Mouse (Mus musculus) intestine, embryonic 14.5 days (tissue): Measurements from ENCODE around the gene 2610507B11Rik. TPM values are rescaled to one million over a fixed set of nuclear protein-coding genes. Genes with fewer than 3 reads are reported as not detected.
"Not testable (repeated sequence)": the region's sequence is repeated elsewhere in the genome, so short reads cannot be mapped to it uniquely, and the experiment has no call there.

Experiments
- ATAC-seq: fragments of 200-750 bp; cut with Nextera tagmentation; replicated peaks from 2 replicates; pipeline ENCODE4 v1.8.0; 2017; ENCODE audit warnings: low read depth, moderate number of reproducible peaks, moderate TSS enrichment, moderate library complexity; ENCODE audit not compliant: low FRiP score, low TSS enrichment
- DNase-seq: peaks from one replicate; pipeline ENCODE4 v3.0.0-alpha.2; 2018; ENCODE audit warnings: low spot score
- H3K27ac ChIP-seq: fragments of 300-500 bp; sonication (generic); 2 replicates; pipeline ENCODE4 v1.5.1; 2014; ENCODE audit warnings: low read depth, mild to moderate bottlenecking, control low read depth
- H3K27me3 ChIP-seq: fragments of 300-500 bp; sonication (generic); replicated peaks from 2 replicates; pipeline ENCODE4 v1.6.1; 2014; ENCODE audit warnings: low read length, control low read depth; ENCODE audit not compliant: control insufficient read depth, insufficient read depth
- H3K36me3 ChIP-seq: fragments of 300-500 bp; sonication (generic); 2 replicates; pipeline ENCODE4 v1.6.1; 2014; ENCODE audit warnings: low read length, control low read depth; ENCODE audit not compliant: control insufficient read depth, insufficient read depth
- H3K4me1 ChIP-seq: fragments of 300-500 bp; sonication (generic); replicated peaks from 2 replicates; pipeline ENCODE4 v1.6.1; 2014; ENCODE audit warnings: low read length, control low read depth, mixed read lengths; ENCODE audit not compliant: control insufficient read depth, insufficient read depth
- H3K4me2 ChIP-seq: fragments of 300-500 bp; sonication (generic); 2 replicates; pipeline ENCODE4 v1.6.1; 2014; ENCODE audit warnings: low read length
- H3K4me3 ChIP-seq: fragments of 300-500 bp; sonication (generic); 2 replicates; pipeline ENCODE4 v1.5.1; 2014; ENCODE audit warnings: low read depth, low read length, control low read depth, mixed read lengths
- H3K9ac ChIP-seq: fragments of 300-500 bp; sonication (generic); 2 replicates; pipeline ENCODE4 v1.6.1; 2014; ENCODE audit warnings: mild to moderate bottlenecking, low read length
- H3K9me3 ChIP-seq: fragments of 300-500 bp; sonication (generic); 2 replicates; pipeline ENCODE4 v1.6.1; 2016; ENCODE audit warnings: low read length, control low read depth; ENCODE audit not compliant: control insufficient read depth
- WGBS: fragments of 180-500 bp; shearing (Covaris S2); extraction: QIAGEN DNeasy Blood & Tissue Kit; methylation state at CpG from one replicate; pipeline ENCODE4 v1.1.7; 2014; 5-methylcytosine and 5-hydroxymethylcytosine counted together
- polyA plus RNA-seq: library from polyadenylated mRNA; unstranded; fragments of >200 nt; fragmentation: Nextera tagmentation; extraction: Ambion mirVana; gene quantifications from 2 replicates; pipeline ENCODE4 v1.2.1, GENCODE M21; 2014

2610507B11Rik gene
- polyA plus RNA-seq, 1 experiment from 2014 or later, result 74.4 TPM

- H3K27ac ChIP-seq, result no peak overlapping the region
- 88% methylated on average over 13 of the region's 13 CpGs for WGBS
- H3K9me3 ChIP-seq, result no peaks in the 10 kb centered on the region
- DNase-seq (no peak), ATAC-seq (no peak)
- no peaks in the 10 kb centered on the region for H3K4me1 ChIP-seq
- H3K4me2 ChIP-seq, result no peak overlapping the region
- no peak overlapping the region for H3K4me3 ChIP-seq
- H3K27me3 ChIP-seq, result no peaks in the 10 kb centered on the region
- H3K36me3 ChIP-seq, result peaks cover 98% of the 10 kb centered on the region
- H3K9ac ChIP-seq, result no peak overlapping the region
Observed at GRCm38 (mm10) chr11:78271986-78272385, 10.4 kb downstream of the 2610507B11Rik start.

- no peaks in the 10 kb centered on the region for H3K27me3 ChIP-seq
- no peak for ATAC-seq
- no peaks in the 10 kb centered on the region for H3K9me3 ChIP-seq
- H3K27ac ChIP-seq, result no peak overlapping the region
- H3K4me1 ChIP-seq, result no peaks in the 10 kb centered on the region
- no peak overlapping the region for H3K4me3 ChIP-seq
- no peak overlapping the region for H3K9ac ChIP-seq
- H3K36me3 ChIP-seq, result peaks cover 98% of the 10 kb centered on the region
- WGBS, result 97% methylated on average over 1 of the region's 1 CpGs
- H3K4me2 ChIP-seq, result no peak overlapping the region
- no peak for DNase-seq
Observed at GRCm38 (mm10) chr11:78275596-78275995, 14.0 kb downstream of the 2610507B11Rik start.

- WGBS, result 92% methylated on average over 4 of the region's 4 CpGs
- H3K27me3 ChIP-seq, H3K4me3 ChIP-seq, ATAC-seq, H3K27ac ChIP-seq, H3K4me2 ChIP-seq, H3K9me3 ChIP-seq, H3K9ac ChIP-seq, DNase-seq, H3K4me1 ChIP-seq: not testable (repeated sequence)
- peaks cover 98% of the 10 kb centered on the region for H3K36me3 ChIP-seq
Observed at GRCm38 (mm10) chr11:78276169-78276568, 14.6 kb downstream of the 2610507B11Rik start.

GRCm38 (mm10) chr11:78278853-78279252 is 17.3 kb downstream of the 2610507B11Rik start:
- no peak overlapping the region for H3K27ac ChIP-seq
- no peak for DNase-seq
- H3K4me2 ChIP-seq, result no peak overlapping the region
- H3K9ac ChIP-seq, result no peak overlapping the region
- H3K27me3 ChIP-seq, result no peaks in the 10 kb centered on the region
- H3K9me3 ChIP-seq, result no peaks in the 10 kb centered on the region
- no peaks in the 10 kb centered on the region for H3K4me1 ChIP-seq
- H3K4me3 ChIP-seq, result no peak overlapping the region
- 89% methylated on average over 7 of the region's 7 CpGs for WGBS
- peaks cover 98% of the 10 kb centered on the region for H3K36me3 ChIP-seq
- ATAC-seq, result no peak

GRCm38 (mm10) chr11:78279586-78279985 is 18.0 kb downstream of the 2610507B11Rik start:
- H3K9me3 ChIP-seq, result no peaks in the 10 kb centered on the region
- H3K4me1 ChIP-seq, result no peaks in the 10 kb centered on the region
- WGBS, result 93% methylated on average over 4 of the region's 4 CpGs
- H3K27ac ChIP-seq, result no peak overlapping the region
- DNase-seq (no peak), ATAC-seq (no peak)
- peaks cover 98% of the 10 kb centered on the region for H3K36me3 ChIP-seq
- no peak overlapping the region for H3K9ac ChIP-seq
- no peak overlapping the region for H3K4me2 ChIP-seq
- H3K4me3 ChIP-seq, result no peak overlapping the region
- H3K27me3 ChIP-seq, result no peaks in the 10 kb centered on the region

- Histone ChIP-seq H3K9me3 (no peaks in the 10 kb centered on the region), H3K4me2 (no peak overlapping the region), H3K36me3 (peaks cover 79% of the 10 kb centered on the region), H3K4me1 (no peaks in the 10 kb centered on the region), H3K9ac (no peak overlapping the region), H3K4me3 (no peak overlapping the region), H3K27ac (no peak overlapping the region), H3K27me3 (no peaks in the 10 kb centered on the region)
- 85% methylated on average over 7 of the region's 7 CpGs for WGBS
- ATAC-seq (peak; percentile 43; the same call in 1 of the 2 replicates), DNase-seq (no peak)
Observed at GRCm38 (mm10) chr11:78289146-78289763, 27.7 kb downstream of the 2610507B11Rik start.

- no peaks in the 10 kb centered on the region for H3K27me3 ChIP-seq
- H3K27ac ChIP-seq, result no peak within 1 kb of the TSS
- H3K4me1 ChIP-seq, result no peaks in the 10 kb centered on the region
- ATAC-seq, result no peak
- no peak within 1 kb of the TSS for H3K4me2 ChIP-seq
- no peaks in the 10 kb centered on the region for H3K9me3 ChIP-seq
- no peak for DNase-seq
- 88% methylated on average over 4 of the region's 4 CpGs for WGBS
- H3K9ac ChIP-seq, result no peak within 1 kb of the TSS
- H3K36me3 ChIP-seq, result peaks cover 65% of the 10 kb centered on the region
- no peak within 1 kb of the TSS for H3K4me3 ChIP-seq
Observed at GRCm38 (mm10) chr11:78290654-78291053, 29.1 kb downstream of the 2610507B11Rik start, which contains the start of gene BC030499. Gene BC030499 (plus strand): TSS chr11:78290841.

- Histone ChIP-seq H3K27ac (no peak overlapping the region), H3K27me3 (no peaks in the 10 kb centered on the region), H3K4me3 (no peak overlapping the region), H3K9me3 (no peaks in the 10 kb centered on the region), H3K36me3 (peaks cover 26% of the 10 kb centered on the region), H3K4me2 (no peak overlapping the region), H3K9ac (no peak overlapping the region), H3K4me1 (no peaks in the 10 kb centered on the region)
- no peak for ATAC-seq
- WGBS, result 94% methylated on average over 6 of the region's 6 CpGs
- DNase-seq, result no peak
Observed at GRCm38 (mm10) chr11:78294585-78294984, 33.0 kb downstream of the 2610507B11Rik start.

GRCm38 (mm10) chr11:78300917-78301316 is 39.4 kb downstream of the 2610507B11Rik start:
- H3K4me1 ChIP-seq, result no peaks in the 10 kb centered on the region; the same call in 1 of the 2 replicates
- WGBS, result 68% methylated on average over 7 of the region's 7 CpGs
- H3K36me3 ChIP-seq, result peaks cover 28% of the 10 kb centered on the region
- no peaks in the 10 kb centered on the region for H3K9me3 ChIP-seq
- H3K4me3 ChIP-seq, result peak overlapping the region; percentile 86
- H3K4me2 ChIP-seq, result peak overlapping the region; percentile 78
- H3K27me3 ChIP-seq, result no peaks in the 10 kb centered on the region
- no peak for DNase-seq
- peak; percentile 33 for ATAC-seq
- peak overlapping the region; percentile 43 for H3K27ac ChIP-seq
- peak overlapping the region; percentile 69 for H3K9ac ChIP-seq
